Mouse (Mus musculus): ENCODE data around the gene Defb19.

- TF ChIP-seq CTCF (IDR thresholded peaks at IDR 0.05; ENCODE audit: low read depth), result no peak
- no peak for TF ChIP-seq EP300 (optimal IDR thresholded peaks at IDR 0.05)
These were observed 42.8 kb upstream of the Defb19 start, which contains the start of gene Defb25 for GRCm38 (mm10) chr2:152622953-152623352.

Data from stomach, postnatal 0 days (tissue).